Mouse (Mus musculus): ENCODE data around the gene Cnbd2.

- TF ChIP-seq USF1 (IDR thresholded peaks at IDR 0.05; ENCODE audit: low read depth) (no peak), CTCF (IDR thresholded peaks at IDR 0.05; ENCODE audit: control insufficient read depth, insufficient read depth, insufficient read length) (no peak)
These were observed 67.8 kb downstream of the Cnbd2 start for GRCm38 (mm10) chr2:156379929-156380328.
